Mouse (Mus musculus) stomach, embryonic 16.5 days (tissue): ENCODE data around the gene Coq5. TPM values are rescaled to one million over a fixed set of nuclear protein-coding genes. Genes with fewer than 3 reads are reported as not detected.

Source experiments
- ATAC-seq: fragments of 200-750 bp; cut with Nextera tagmentation; 2 replicates; pipeline ENCODE4 v1.8.0; 2017; ENCODE audit warnings: moderate number of reproducible peaks, moderate TSS enrichment; ENCODE audit not compliant: insufficient read depth, low FRiP score
- H3K27ac ChIP-seq: fragments of 300-500 bp; sonication (generic); 2 replicates; pipeline ENCODE4 v1.5.1; 2014; ENCODE audit warnings: low read length
- H3K27me3 ChIP-seq: fragments of 300-500 bp; sonication (generic); 2 replicates; pipeline ENCODE4 v1.6.1; 2014; ENCODE audit warnings: low read length, control low read depth, mixed read lengths; ENCODE audit not compliant: control insufficient read depth, insufficient read depth
- H3K36me3 ChIP-seq: fragments of 300-500 bp; sonication (generic); 2 replicates; pipeline ENCODE4 v1.6.1; 2014; ENCODE audit warnings: low read length; ENCODE audit not compliant: control insufficient read depth, insufficient read depth
- H3K4me1 ChIP-seq: fragments of 300-500 bp; sonication (generic); 2 replicates; pipeline ENCODE4 v1.6.1; 2014; ENCODE audit warnings: low read length, control low read depth, mixed read lengths; ENCODE audit not compliant: control insufficient read depth, insufficient read depth
- H3K4me2 ChIP-seq: fragments of 300-500 bp; sonication (generic); 2 replicates; pipeline ENCODE4 v1.6.1; 2014; ENCODE audit warnings: low read depth, low read length, mixed read lengths
- H3K4me3 ChIP-seq: fragments of 300-500 bp; sonication (generic); replicated peaks from 2 replicates; pipeline ENCODE4 v1.5.1; 2014; ENCODE audit warnings: mild to moderate bottlenecking, low read length
- H3K9ac ChIP-seq: fragments of 300-500 bp; sonication (generic); 2 replicates; pipeline ENCODE4 v1.6.1; 2014; ENCODE audit warnings: low read length
- H3K9me3 ChIP-seq: fragments of 300-500 bp; sonication (generic); replicated peaks from 2 replicates; pipeline ENCODE4 v1.6.1; 2016; ENCODE audit warnings: low read length, control low read depth; ENCODE audit not compliant: control insufficient read depth
- WGBS: fragments of 180-500 bp; shearing (Covaris S2); extraction: QIAGEN DNeasy Blood & Tissue Kit; methylation state at CpG from one replicate; pipeline ENCODE4 v1.1.7; 2014; 5-methylcytosine and 5-hydroxymethylcytosine counted together
- polyA plus RNA-seq: library from polyadenylated mRNA; unstranded; fragments of >200 nt; fragmentation: Nextera tagmentation; extraction: Ambion mirVana; gene quantifications from 2 replicates; pipeline ENCODE4 v1.2.1, GENCODE M21; 2015

Gene Coq5
- polyA plus RNA-seq, 1 experiment from 2014 or later = 49.2 TPM

GRCm38 (mm10) chr5:115237803-115238728 lies 41.4 kb upstream of the Coq5 start:
- ATAC-seq = peak; percentile 86
- Histone ChIP-seq H3K4me1 (peaks cover 10% of the 10 kb centered on the region), H3K27me3 (no peaks in the 10 kb centered on the region), H3K4me3 (peak overlapping the region; percentile 84), H3K9ac (peak overlapping the region; percentile 89), H3K27ac (peak overlapping the region; percentile 65), H3K4me2 (peak overlapping the region; percentile 75), H3K36me3 (peaks cover 20% of the 10 kb centered on the region), H3K9me3 (no peaks in the 10 kb centered on the region)
- under 1% methylated on average over 88 of the region's 88 CpGs for WGBS

GRCm38 (mm10) chr5:115238729-115239195 lies 40.7 kb upstream of the Coq5 start:
- Histone ChIP-seq H3K4me3 (peak overlapping the region; percentile 84), H3K27ac (no peak overlapping the region), H3K9ac (peak overlapping the region; percentile 89), H3K4me2 (peak overlapping the region; percentile 75), H3K9me3 (no peaks in the 10 kb centered on the region), H3K27me3 (no peaks in the 10 kb centered on the region), H3K36me3 (peaks cover 23% of the 10 kb centered on the region), H3K4me1 (peaks cover 10% of the 10 kb centered on the region)
- WGBS = 9% methylated on average over 11 of the region's 11 CpGs
- no peak for ATAC-seq

GRCm38 (mm10) chr5:115240191-115240590 lies 39.3 kb upstream of the Coq5 start:
- no peaks in the 10 kb centered on the region for H3K9me3 ChIP-seq
- H3K4me1 ChIP-seq = peaks cover 8% of the 10 kb centered on the region
- peaks cover 23% of the 10 kb centered on the region for H3K36me3 ChIP-seq
- H3K4me2 ChIP-seq = no peak overlapping the region
- H3K27ac ChIP-seq = no peak overlapping the region
- WGBS = 84% methylated on average over 11 of the region's 11 CpGs
- ATAC-seq = no peak
- H3K4me3 ChIP-seq = no peak overlapping the region
- H3K9ac ChIP-seq = no peak overlapping the region
- no peaks in the 10 kb centered on the region for H3K27me3 ChIP-seq

- H3K4me1 ChIP-seq = no peaks in the 10 kb centered on the region
These were observed 24.0 kb upstream of the Coq5 start for GRCm38 (mm10) chr5:115255472-115255871.

GRCm38 (mm10) chr5:115256909-115257546 lies 22.4 kb upstream of the Coq5 start:
- H3K36me3 ChIP-seq = peaks cover 39% of the 10 kb centered on the region
- WGBS = 78% methylated on average over 10 of the region's 10 CpGs

More at GRCm38 (mm10) chr5:115255472-115255871, 24.0 kb upstream of the Coq5 start:
- no peaks in the 10 kb centered on the region for H3K9me3 ChIP-seq
- no peak for ATAC-seq
- no peak overlapping the region for H3K4me3 ChIP-seq
- 84% methylated on average over 1 of the region's 1 CpGs for WGBS
- H3K36me3 ChIP-seq = peaks cover 45% of the 10 kb centered on the region
- H3K27me3 ChIP-seq = no peaks in the 10 kb centered on the region
- no peak overlapping the region for H3K4me2 ChIP-seq
- H3K27ac ChIP-seq = no peak overlapping the region
- no peak overlapping the region for H3K9ac ChIP-seq

GRCm38 (mm10) chr5:115260356-115260755 lies 19.1 kb upstream of the Coq5 start:
- no peaks in the 10 kb centered on the region for H3K27me3 ChIP-seq
- no peak overlapping the region for H3K27ac ChIP-seq
- H3K4me1 ChIP-seq = no peaks in the 10 kb centered on the region
- peaks cover 35% of the 10 kb centered on the region for H3K36me3 ChIP-seq
- no peak overlapping the region for H3K9ac ChIP-seq
- ATAC-seq = no peak
- no peak overlapping the region for H3K4me3 ChIP-seq
- no peak overlapping the region for H3K4me2 ChIP-seq
- no peaks in the 10 kb centered on the region for H3K9me3 ChIP-seq
- 81% methylated on average over 6 of the region's 6 CpGs for WGBS

More at GRCm38 (mm10) chr5:115256909-115257546, 22.4 kb upstream of the Coq5 start:
- Histone ChIP-seq H3K9me3 (no peaks in the 10 kb centered on the region), H3K4me2 (no peak overlapping the region), H3K27me3 (no peaks in the 10 kb centered on the region), H3K27ac (no peak overlapping the region), H3K4me1 (no peaks in the 10 kb centered on the region), H3K4me3 (no peak overlapping the region), H3K9ac (no peak overlapping the region)
- no peak for ATAC-seq

GRCm38 (mm10) chr5:115261141-115261540 lies 18.3 kb upstream of the Coq5 start:
- H3K4me1 ChIP-seq = peaks cover 5% of the 10 kb centered on the region; the same call in 1 of the 2 replicates
- H3K27me3 ChIP-seq = no peaks in the 10 kb centered on the region
- no peak overlapping the region for H3K9ac ChIP-seq
- H3K36me3 ChIP-seq = peaks cover 29% of the 10 kb centered on the region
- 85% methylated on average over 8 of the region's 8 CpGs for WGBS
- no peaks in the 10 kb centered on the region for H3K9me3 ChIP-seq
- H3K4me3 ChIP-seq = no peak overlapping the region
- H3K4me2 ChIP-seq = no peak overlapping the region
- no peak overlapping the region for H3K27ac ChIP-seq
- no peak for ATAC-seq

- no peak for ATAC-seq
- H3K9ac ChIP-seq = no peak overlapping the region
- H3K27ac ChIP-seq = no peak overlapping the region
- H3K4me2 ChIP-seq = no peak overlapping the region
- peaks cover 9% of the 10 kb centered on the region; the same call in 1 of the 2 replicates for H3K4me1 ChIP-seq
- H3K4me3 ChIP-seq = no peak overlapping the region
- WGBS = 84% methylated on average over 1 of the region's 1 CpGs
- H3K36me3 ChIP-seq = peaks cover 22% of the 10 kb centered on the region
- H3K27me3 ChIP-seq = no peaks in the 10 kb centered on the region
- H3K9me3 ChIP-seq = no peaks in the 10 kb centered on the region
These were observed 17.6 kb upstream of the Coq5 start for GRCm38 (mm10) chr5:115261880-115262279.
